Mouse (Mus musculus) kidney, embryonic 14.5 days (tissue): Measurements from ENCODE around the gene Purb. TPM values are rescaled to one million over a fixed set of nuclear protein-coding genes. Genes with fewer than 3 reads are reported as not detected.
A peak's percentile ranks its signal among the peaks of the same experiment; 100 is the strongest.

Experiments used
- ATAC-seq: fragments of 200-750 bp; cut with Nextera tagmentation; 2 replicates; pipeline ENCODE4 v1.8.0; 2017; ENCODE audit warnings: moderate number of reproducible peaks, mild to moderate bottlenecking, moderate TSS enrichment, moderate library complexity; ENCODE audit not compliant: low FRiP score, low TSS enrichment
- H3K27ac ChIP-seq: fragments of 300-500 bp; sonication (generic); 2 replicates; pipeline ENCODE4 v1.5.1; 2014; ENCODE audit warnings: low read depth, mild to moderate bottlenecking, low read length, moderate library complexity, mixed read lengths
- H3K27me3 ChIP-seq: fragments of 300-500 bp; sonication (generic); 2 replicates; pipeline ENCODE4 v1.6.1; 2014; ENCODE audit warnings: mild to moderate bottlenecking, low read length; ENCODE audit not compliant: control insufficient read depth, insufficient read depth
- H3K36me3 ChIP-seq: fragments of 300-500 bp; sonication (generic); 2 replicates; pipeline ENCODE4 v1.6.1; 2014; ENCODE audit warnings: low read length, mixed read lengths; ENCODE audit not compliant: control insufficient read depth, insufficient read depth
- H3K4me1 ChIP-seq: fragments of 300-500 bp; sonication (generic); 2 replicates; pipeline ENCODE4 v1.6.1; 2014; ENCODE audit warnings: low read length, mixed read lengths; ENCODE audit not compliant: control insufficient read depth, insufficient read depth
- H3K4me2 ChIP-seq: fragments of 300-500 bp; sonication (generic); replicated peaks from 2 replicates; pipeline ENCODE4 v1.6.1; 2014; ENCODE audit warnings: low read depth, mild to moderate bottlenecking, low read length
- H3K4me3 ChIP-seq: fragments of 300-500 bp; sonication (generic); 2 replicates; pipeline ENCODE4 v1.5.1; 2014; ENCODE audit warnings: mild to moderate bottlenecking, low read length
- H3K9ac ChIP-seq: fragments of 300-500 bp; sonication (generic); 2 replicates; pipeline ENCODE4 v1.6.1; 2014; ENCODE audit warnings: low read depth, mild to moderate bottlenecking, low read length, moderate library complexity
- H3K9me3 ChIP-seq: fragments of 300-500 bp; sonication (generic); 2 replicates; pipeline ENCODE4 v1.6.1; 2016; ENCODE audit warnings: low read length; ENCODE audit not compliant: control insufficient read depth
- WGBS: fragments of 180-500 bp; shearing (Covaris S2); extraction: QIAGEN DNeasy Blood & Tissue Kit; methylation state at CpG from one replicate; pipeline ENCODE4 v1.1.7; 2014; 5-methylcytosine and 5-hydroxymethylcytosine counted together
- polyA plus RNA-seq: library from polyadenylated mRNA; unstranded; fragments of >200 nt; fragmentation: Nextera tagmentation; extraction: Ambion mirVana; gene quantifications from 2 replicates; pipeline ENCODE4 v1.2.1, GENCODE M21; 2014

Purb gene
- polyA plus RNA-seq, 1 experiment from 2014 or later: 28.1 TPM

GRCm38 (mm10) chr11:6479231-6479630 lies 3.5 kb upstream of the Purb start:
- Histone ChIP-seq H3K4me3 (no peak overlapping the region), H3K36me3 (no peaks in the 10 kb centered on the region; the same call in 1 of the 2 replicates), H3K4me1 (peaks cover 2% of the 10 kb centered on the region; the same call in 1 of the 2 replicates), H3K27ac (no peak overlapping the region), H3K27me3 (no peaks in the 10 kb centered on the region), H3K9ac (no peak overlapping the region), H3K9me3 (no peaks in the 10 kb centered on the region), H3K4me2 (no peak overlapping the region)
- 81% methylated on average over 2 of the region's 2 CpGs for WGBS
- no peak for ATAC-seq

- H3K9me3 ChIP-seq: no peaks in the 10 kb centered on the region
- H3K9ac ChIP-seq: no peak overlapping the region
- H3K4me2 ChIP-seq: no peak overlapping the region
- H3K4me3 ChIP-seq: no peak overlapping the region
- H3K27ac ChIP-seq: no peak overlapping the region
- WGBS: 96% methylated on average over 1 of the region's 1 CpGs
- no peaks in the 10 kb centered on the region for H3K27me3 ChIP-seq
- ATAC-seq: no peak
- H3K36me3 ChIP-seq: peaks cover 7% of the 10 kb centered on the region; the same call in 1 of the 2 replicates
- H3K4me1 ChIP-seq: peaks cover 14% of the 10 kb centered on the region
Observed at GRCm38 (mm10) chr11:6477350-6477749, 1.6 kb upstream of the Purb start.

GRCm38 (mm10) chr11:6476876-6477275 lies 1.2 kb upstream of the Purb start:
- Histone ChIP-seq H3K36me3 (peaks cover 7% of the 10 kb centered on the region; the same call in 1 of the 2 replicates), H3K4me2 (no peak overlapping the region), H3K27ac (no peak overlapping the region), H3K4me3 (no peak overlapping the region), H3K27me3 (no peaks in the 10 kb centered on the region), H3K9ac (no peak overlapping the region), H3K4me1 (peaks cover 14% of the 10 kb centered on the region), H3K9me3 (no peaks in the 10 kb centered on the region)
- ATAC-seq: no peak
- 67% methylated on average over 6 of the region's 6 CpGs for WGBS

- peak; percentile 61 for ATAC-seq
- no peaks in the 10 kb centered on the region for H3K9me3 ChIP-seq
- peak overlapping the region; percentile 96 for H3K4me3 ChIP-seq
- peaks cover 25% of the 10 kb centered on the region for H3K4me1 ChIP-seq
- peak overlapping the region; percentile 97 for H3K9ac ChIP-seq
- peak overlapping the region; percentile 95 for H3K27ac ChIP-seq
- no peaks in the 10 kb centered on the region for H3K27me3 ChIP-seq
- peak overlapping the region; percentile 94 for H3K4me2 ChIP-seq
- H3K36me3 ChIP-seq: peaks cover 10% of the 10 kb centered on the region; the same call in 1 of the 2 replicates
- under 1% methylated on average over 107 of the region's 109 CpGs for WGBS
Observed at GRCm38 (mm10) chr11:6474874-6475731, 614 bp downstream of the Purb start.

- Histone ChIP-seq H3K27me3 (no peaks in the 10 kb centered on the region), H3K9me3 (no peaks in the 10 kb centered on the region), H3K36me3 (peaks cover 14% of the 10 kb centered on the region; the same call in 1 of the 2 replicates), H3K4me3 (peak overlapping the region; percentile 96), H3K4me1 (peaks cover 25% of the 10 kb centered on the region), H3K9ac (peak overlapping the region; percentile 97), H3K27ac (peak overlapping the region; percentile 95), H3K4me2 (peak overlapping the region; percentile 94)
- ATAC-seq: no peak
- 30% methylated on average over 6 of the region's 6 CpGs for WGBS
Observed at GRCm38 (mm10) chr11:6474381-6474780, 1.3 kb downstream of the Purb start.

- Histone ChIP-seq H3K27me3 (no peaks in the 10 kb centered on the region), H3K4me1 (peaks cover 25% of the 10 kb centered on the region), H3K36me3 (peaks cover 25% of the 10 kb centered on the region), H3K27ac (peak overlapping the region; percentile 65; the same call in 1 of the 2 replicates), H3K9me3 (no peaks in the 10 kb centered on the region), H3K9ac (peak overlapping the region; percentile 50; the same call in 1 of the 2 replicates), H3K4me3 (peak overlapping the region; percentile 96), H3K4me2 (peak overlapping the region; percentile 94)
- ATAC-seq: no peak
Observed at GRCm38 (mm10) chr11:6472076-6472475, 3.6 kb downstream of the Purb start.

GRCm38 (mm10) chr11:6471493-6471892 lies 4.2 kb downstream of the Purb start:
- ATAC-seq: no peak
- 16% methylated on average over 1 of the region's 1 CpGs for WGBS
- Histone ChIP-seq H3K4me1 (peaks cover 25% of the 10 kb centered on the region), H3K4me3 (peak overlapping the region; percentile 96), H3K27me3 (no peaks in the 10 kb centered on the region), H3K9me3 (no peaks in the 10 kb centered on the region), H3K9ac (peak overlapping the region; percentile 29; the same call in 1 of the 2 replicates), H3K4me2 (peak overlapping the region; percentile 94), H3K27ac (peak overlapping the region; percentile 65; the same call in 1 of the 2 replicates), H3K36me3 (peaks cover 31% of the 10 kb centered on the region)

GRCm38 (mm10) chr11:6471054-6471453 lies 4.7 kb downstream of the Purb start:
- Histone ChIP-seq H3K4me3 (peak overlapping the region; percentile 96), H3K9ac (no peak overlapping the region), H3K36me3 (peaks cover 36% of the 10 kb centered on the region), H3K4me1 (peaks cover 25% of the 10 kb centered on the region), H3K9me3 (no peaks in the 10 kb centered on the region), H3K4me2 (peak overlapping the region; percentile 94), H3K27ac (no peak overlapping the region), H3K27me3 (no peaks in the 10 kb centered on the region)
- 54% methylated on average over 2 of the region's 2 CpGs for WGBS
- no peak for ATAC-seq

- Histone ChIP-seq H3K36me3 (peaks cover 33% of the 10 kb centered on the region), H3K27ac (no peak overlapping the region), H3K9me3 (no peaks in the 10 kb centered on the region), H3K4me2 (no peak overlapping the region), H3K4me3 (no peak overlapping the region), H3K4me1 (peaks cover 16% of the 10 kb centered on the region), H3K9ac (no peak overlapping the region), H3K27me3 (no peaks in the 10 kb centered on the region)
- 83% methylated on average over 2 of the region's 2 CpGs for WGBS
- ATAC-seq: no peak
Observed at GRCm38 (mm10) chr11:6468541-6468940, 7.2 kb downstream of the Purb start.
